ENCODE assay signal across 8 mouse cellular contexts in genomic region chr15:82983416-82984026, GRCm38 (mm10). TPM values are rescaled to one million over a fixed set of nuclear protein-coding genes. Genes with fewer than 3 reads are reported as not detected.
DNase-seq lines count a peak whose midpoint lies in the region; ATAC-seq and TF ChIP-seq lines count a peak whose summit lies in the region.

No protein-coding gene starts in this region.

- ATAC-seq in midbrain, embryonic 16.5 days = peak; percentile 27; the same call in 1 of the 2 replicates
- no peak for ATAC-seq in CD4-positive, CD25-positive, alpha-beta regulatory T cell, adult 4 months

- WGBS in heart, embryonic 10.5 days = 27% methylated on average over 9 of the region's 9 CpGs
- WGBS in kidney, adult 2 months = 43% methylated on average over 9 of the region's 9 CpGs
- 3% methylated on average over 9 of the region's 9 CpGs for WGBS in midbrain, embryonic 16.5 days

- H3K4me3 ChIP-seq in heart, embryonic 10.5 days = no peak overlapping the region
- H3K4me3 ChIP-seq in kidney, adult 2 months (ENCODE audit: insufficient read depth, low read depth, low read length) = no peak overlapping the region
- H3K4me3 ChIP-seq in midbrain, embryonic 16.5 days (ENCODE audit: low read depth, low read length) = peak overlapping the region; percentile 27

- no peak for TF ChIP-seq CTCF in kidney, adult 2 months (conservative IDR thresholded peaks at IDR 0.05; ENCODE audit: insufficient read depth, insufficient read length, low read depth, low read length)

- no peak for TF ChIP-seq POLR2A in kidney, adult 2 months (IDR thresholded peaks at IDR 0.05; ENCODE audit: low read depth, low read length)

- no peaks in the 10 kb centered on the region for H3K9me3 ChIP-seq in heart, embryonic 10.5 days
- no peaks in the 10 kb centered on the region for H3K9me3 ChIP-seq in midbrain, embryonic 16.5 days (replicated peaks; ENCODE audit: control insufficient read depth, low read length, poor library complexity, severe bottlenecking)

- H3K27ac ChIP-seq in heart, embryonic 10.5 days = peak overlapping the region; percentile 69
- no peak overlapping the region for H3K27ac ChIP-seq in kidney, adult 2 months (ENCODE audit: insufficient read depth, low read depth, low read length)
- H3K27ac ChIP-seq in midbrain, embryonic 16.5 days (ENCODE audit: low read length) = peak overlapping the region; percentile 88

- H3K4me1 ChIP-seq in heart, embryonic 10.5 days = peaks cover 45% of the 10 kb centered on the region
- H3K4me1 ChIP-seq in kidney, adult 2 months (ENCODE audit: control insufficient read depth, insufficient read depth, low read length) = no peaks in the 10 kb centered on the region
- H3K4me1 ChIP-seq in midbrain, embryonic 16.5 days (ENCODE audit: control insufficient read depth, insufficient read depth, low read length) = peaks cover 59% of the 10 kb centered on the region

- peaks cover 83% of the 10 kb centered on the region for H3K27me3 ChIP-seq in heart, embryonic 10.5 days (ENCODE audit: insufficient read depth, poor library complexity, severe bottlenecking)
- 0 out of 2 replicates have a peak, but pooled peaks cover 1% of the 10 kb centered on the region for H3K27me3 ChIP-seq in kidney, adult 2 months (replicated peaks; ENCODE audit: control insufficient read depth, insufficient read depth, low read length)
- H3K27me3 ChIP-seq in midbrain, embryonic 16.5 days (ENCODE audit: control insufficient read depth, insufficient read depth, low read depth, low read length) = no peaks in the 10 kb centered on the region

- H3K36me3 ChIP-seq in heart, embryonic 10.5 days = no peaks in the 10 kb centered on the region
- H3K36me3 ChIP-seq in kidney, adult 2 months (ENCODE audit: control insufficient read depth, insufficient read depth, low read length) = no peaks in the 10 kb centered on the region
- no peaks in the 10 kb centered on the region for H3K36me3 ChIP-seq in midbrain, embryonic 16.5 days (ENCODE audit: control insufficient read depth, insufficient read depth, low read length)

- peak overlapping the region; percentile 58 for H3K9ac ChIP-seq in midbrain, embryonic 16.5 days (ENCODE audit: low read depth, low read length)

- H3K4me2 ChIP-seq in midbrain, embryonic 16.5 days (ENCODE audit: low read length) = peak overlapping the region; percentile 57

- DNase-seq in ZHBTc4 (ENCODE audit: low read depth, low spot score) = peak; percentile 64
- peak; percentile 40 to 48 for DNase-seq in adrenal gland, postnatal 36 days
- DNase-seq in heart, embryonic 10.5 days (ENCODE audit: low spot score) = no peak
- DNase-seq in kidney, adult 2 months = peak; percentile 50
- no peak for DNase-seq in cerebellum, adult 18-20 months
- DNase-seq in left cerebral cortex, adult 8-10 months (ENCODE audit: low spot score in 2 of 2) = no peak

RNA-seq across cellular contexts. Expression of gene Tcf20, which starts 4.2 kb away (rescaled TPM):
- total RNA-seq in adrenal gland, postnatal 36 days (2021) = 100 to 1,000 TPM in 1 of 2 experiments, 10 to 100 TPM in 1; 94.4 to 104 TPM
- 4.0 and 6.0 TPM in 2 replicates for polyA plus RNA-seq in heart, embryonic 10.5 days (2016; fragmentation: Nextera tagmentation; extraction: Ambion mirVana)
- polyA plus RNA-seq in kidney, adult 2 months (2012; rRNA removed) = 17.8 and 18.1 TPM in 2 replicates
- 13.0 and 13.6 TPM in 2 replicates for polyA plus RNA-seq in midbrain, embryonic 16.5 days (2015; fragmentation: Nextera tagmentation; extraction: Ambion mirVana)
- polyA plus RNA-seq in CD4-positive, CD25-positive, alpha-beta regulatory T cell, adult 4 months (2017; shearing (Covaris generic)) = 10 to 100 TPM; 15.9 to 19.7 TPM
- 100 to 1,000 TPM; 229 to 258 (median 236) TPM for total RNA-seq in left cerebral cortex, adult 8-10 months (2022)

RNA-seq across cellular contexts. Expression of gene Nfam1, which starts 49.6 kb away (rescaled TPM):
- 1 to 10 TPM; 2.2 to 3.3 TPM for total RNA-seq in adrenal gland, postnatal 36 days (2021)
- polyA plus RNA-seq in heart, embryonic 10.5 days (2016; fragmentation: Nextera tagmentation; extraction: Ambion mirVana) = 2.0 and 3.4 TPM in 2 replicates
- 2.2 and 2.9 TPM in 2 replicates for polyA plus RNA-seq in kidney, adult 2 months (2012; rRNA removed)
- polyA plus RNA-seq in midbrain, embryonic 16.5 days (2015; fragmentation: Nextera tagmentation; extraction: Ambion mirVana) = 2.6 and 3.0 TPM in 2 replicates
- polyA plus RNA-seq in CD4-positive, CD25-positive, alpha-beta regulatory T cell, adult 4 months (2017; shearing (Covaris generic)) = 1 to 10 TPM in 1 of 2 experiments, under 1 TPM in 1; 0.22 to 1.1 TPM
- 1 to 10 TPM; 2.3 to 4.1 (median 3.6) TPM for total RNA-seq in left cerebral cortex, adult 8-10 months (2022)

Comparison
In these comparisons a context has a peak if more than half of its experiments do, and no peak if none do; other contexts are left out.
1. DNase-seq: peak in ZHBTc4 (single experiment), adrenal gland, postnatal 36 days (2 of 2) and kidney, adult 2 months (single experiment); none in heart, embryonic 10.5 days (single experiment), cerebellum, adult 18-20 months (0 of 2) and left cerebral cortex, adult 8-10 months (0 of 2).